Mouse (Mus musculus) midbrain, postnatal 0 days (tissue): ENCODE measurements at regions not wholly inside any gene's neighbourhood (a gene's known extent, or its start where the extent isn't known, plus 50 kb on each side); places are given as distances from the start of the nearest gene placed in this dataset.
A peak's percentile ranks its signal among the peaks of the same experiment; 100 is the strongest.

Source experiments
- ATAC-seq: fragments of 200-750 bp; cut with Nextera tagmentation; 2 replicates; pipeline ENCODE4 v1.8.0; 2017; ENCODE audit warnings: moderate number of reproducible peaks, mild to moderate bottlenecking, moderate TSS enrichment, moderate library complexity; ENCODE audit not compliant: low FRiP score
- DNase-seq: peaks from one replicate; pipeline ENCODE4 v3.0.0-alpha.2; 2015; ENCODE audit warnings: low spot score
- H3K27ac ChIP-seq: fragments of 300-500 bp; sonication (generic); 2 replicates; pipeline ENCODE4 v1.5.1; 2014; ENCODE audit warnings: low read depth, mild to moderate bottlenecking, low read length, mixed read lengths
- H3K27me3 ChIP-seq: fragments of 300-500 bp; sonication (generic); 2 replicates; pipeline ENCODE4 v1.6.1; 2014; ENCODE audit warnings: low read length, control low read depth, mixed read lengths; ENCODE audit not compliant: insufficient read depth
- H3K36me3 ChIP-seq: fragments of 300-500 bp; sonication (generic); 2 replicates; pipeline ENCODE4 v1.6.1; 2014; ENCODE audit warnings: low read length, control low read depth, mixed read lengths; ENCODE audit not compliant: insufficient read depth
- H3K4me1 ChIP-seq: fragments of 300-500 bp; sonication (generic); 2 replicates; pipeline ENCODE4 v1.6.1; 2014; ENCODE audit warnings: mild to moderate bottlenecking, control low read depth, antibody characterized with exemption, low read length, mixed read lengths; ENCODE audit not compliant: insufficient read depth
- H3K4me2 ChIP-seq: fragments of 300-500 bp; sonication (generic); 2 replicates; pipeline ENCODE4 v1.6.1; 2014; ENCODE audit warnings: low read depth, mild to moderate bottlenecking, low read length, mixed read lengths; ENCODE audit not compliant: poor library complexity, severe bottlenecking
- H3K4me3 ChIP-seq: fragments of 300-500 bp; sonication (generic); 2 replicates; pipeline ENCODE4 v1.5.1; 2014; ENCODE audit warnings: low read depth, mild to moderate bottlenecking, low read length, moderate library complexity
- H3K9ac ChIP-seq: fragments of 300-500 bp; sonication (generic); replicated peaks from 2 replicates; pipeline ENCODE4 v1.6.1; 2014; ENCODE audit warnings: mild to moderate bottlenecking, low read length, moderate library complexity, mixed read lengths; ENCODE audit not compliant: poor library complexity, severe bottlenecking
- H3K9me3 ChIP-seq: fragments of 300-500 bp; sonication (generic); 2 replicates; pipeline ENCODE4 v1.6.1; 2016; ENCODE audit warnings: low read length, control low read depth
- CTCF ChIP-seq: IDR thresholded peaks from 2 replicates; pipeline ENCODE4 v1.5.1; 2016; ENCODE audit warnings: antibody characterized with exemption, mild to moderate bottlenecking
- WGBS: fragments of 180-500 bp; shearing (Covaris S2); extraction: QIAGEN DNeasy Blood & Tissue Kit; methylation state at CpG from one replicate; pipeline ENCODE4 v1.1.7; 2014; 5-methylcytosine and 5-hydroxymethylcytosine counted together

GRCm38 (mm10) chr13:54873882-54874281 is 75.3 kb upstream of the Unc5a start:
- 0 out of 2 replicates have a peak, but pooled peaks cover 15% of the 10 kb centered on the region for H3K4me1 ChIP-seq
- no peaks in the 10 kb centered on the region for H3K27me3 ChIP-seq
- TF ChIP-seq CTCF = no peak; the same call in 1 of the 2 replicates
- peak overlapping the region; percentile 73 for H3K27ac ChIP-seq
- ATAC-seq (no peak), DNase-seq (no peak)
- no peaks in the 10 kb centered on the region for H3K36me3 ChIP-seq
- peak overlapping the region; percentile 43 for H3K4me2 ChIP-seq
- H3K4me3 ChIP-seq = no peak overlapping the region
- 24% methylated on average over 9 of the region's 9 CpGs for WGBS
- H3K9ac ChIP-seq = no peak overlapping the region
- no peaks in the 10 kb centered on the region for H3K9me3 ChIP-seq

DNA sequence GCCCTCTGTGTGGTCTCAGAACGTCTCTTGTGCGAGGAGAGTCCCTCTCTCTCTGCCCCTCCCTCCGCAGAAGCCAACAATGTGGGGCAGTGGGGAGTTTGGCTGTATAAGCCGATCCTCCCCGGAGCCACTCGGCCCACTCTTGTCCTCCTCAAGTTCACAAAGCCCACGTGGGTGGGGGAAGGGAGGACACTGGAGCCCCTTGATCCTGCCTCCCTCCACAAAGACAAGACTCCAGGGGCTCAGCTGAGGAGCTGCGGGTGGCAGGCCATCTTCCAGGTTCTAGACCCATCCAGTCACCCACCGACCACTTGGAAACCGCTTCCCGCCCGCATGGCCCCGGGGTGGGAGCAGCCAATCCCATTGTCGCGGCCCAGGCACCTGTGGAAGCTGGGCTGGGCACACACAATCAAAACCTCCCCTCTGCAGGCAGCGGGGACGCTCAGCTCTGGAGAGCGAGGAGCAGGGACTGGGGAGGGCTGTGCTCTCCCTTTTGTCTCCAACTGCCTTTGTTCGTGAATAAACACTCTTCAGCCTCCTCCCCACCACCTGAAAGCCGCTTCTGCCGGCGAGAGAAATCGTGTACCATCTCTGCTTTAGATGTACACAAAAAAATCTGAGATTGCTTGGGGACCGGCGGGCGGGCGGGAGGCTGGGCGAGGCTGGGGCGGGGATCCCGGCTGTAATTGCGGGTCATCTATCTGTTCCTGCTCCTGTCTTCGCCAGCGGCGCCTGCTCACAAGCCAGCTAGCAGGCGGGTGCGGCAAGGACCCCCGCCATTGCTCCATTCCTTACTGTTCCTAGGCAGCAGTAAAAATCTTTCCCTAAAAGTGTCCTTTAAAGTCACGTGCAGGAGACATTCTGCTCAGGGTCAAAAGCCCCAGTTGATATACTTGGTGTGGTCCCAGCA is 74.7 kb upstream of the Unc5a start:
- 2% methylated on average over 38 of the region's 38 CpGs for WGBS
- no peaks in the 10 kb centered on the region for H3K27me3 ChIP-seq
- DNase-seq (peak; percentile 48), ATAC-seq (peak; percentile 77)
- peak overlapping the region; percentile 73 for H3K27ac ChIP-seq
- H3K4me3 ChIP-seq = no peak overlapping the region
- H3K4me1 ChIP-seq = 0 out of 2 replicates have a peak, but pooled peaks cover 15% of the 10 kb centered on the region
- no peak for TF ChIP-seq CTCF
- H3K9me3 ChIP-seq = no peaks in the 10 kb centered on the region
- no peaks in the 10 kb centered on the region for H3K36me3 ChIP-seq
- H3K9ac ChIP-seq = peak overlapping the region; percentile 54
- H3K4me2 ChIP-seq = peak overlapping the region; percentile 43

DNA sequence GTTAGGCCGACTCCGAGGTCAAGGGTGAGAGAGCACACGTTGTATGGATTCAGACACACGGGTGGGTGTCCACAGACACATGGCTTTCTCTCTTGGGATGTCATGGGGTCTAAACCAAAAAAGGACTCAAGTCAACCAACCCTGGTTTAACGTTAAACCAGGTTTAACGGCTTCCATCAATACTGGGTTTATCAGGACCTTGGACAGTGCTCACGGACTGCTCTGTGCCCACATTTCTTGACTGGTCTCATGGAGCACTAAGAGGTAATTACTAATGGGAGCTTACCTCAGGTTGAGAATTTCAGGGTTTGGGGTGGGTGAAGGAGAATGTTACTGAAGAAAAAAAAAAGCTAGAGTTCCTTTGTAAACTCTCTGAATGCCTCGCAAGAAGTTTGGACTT is 72.7 kb upstream of the Unc5a start:
- Histone ChIP-seq H3K4me2 (no peak overlapping the region), H3K27me3 (no peaks in the 10 kb centered on the region), H3K27ac (no peak overlapping the region), H3K9me3 (no peaks in the 10 kb centered on the region), H3K4me1 (0 out of 2 replicates have a peak, but pooled peaks cover 15% of the 10 kb centered on the region), H3K36me3 (no peaks in the 10 kb centered on the region), H3K9ac (no peak overlapping the region), H3K4me3 (no peak overlapping the region)
- 45% methylated on average over 8 of the region's 8 CpGs for WGBS
- TF ChIP-seq CTCF = no peak
- ATAC-seq (no peak), DNase-seq (no peak)

DNA sequence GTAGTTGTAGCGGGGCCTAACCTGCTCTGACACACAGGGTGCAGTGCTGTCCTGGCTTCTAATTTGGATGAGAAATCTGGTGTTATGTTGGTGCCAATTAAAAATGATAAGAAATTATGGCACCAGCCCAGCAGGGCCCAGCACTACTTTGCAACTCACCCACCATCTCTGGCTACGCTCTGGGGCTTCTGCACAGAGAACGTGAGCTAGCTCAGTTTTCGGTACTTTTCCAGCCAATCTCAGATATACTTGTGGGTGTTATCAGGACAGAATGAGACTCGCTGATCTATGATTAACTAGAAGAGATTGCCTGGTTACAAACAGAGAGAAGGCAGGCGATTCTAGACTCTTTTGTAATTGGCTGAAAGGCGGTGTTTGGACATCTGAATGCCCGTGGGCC is 71.6 kb upstream of the Unc5a start:
- H3K9me3 ChIP-seq = no peaks in the 10 kb centered on the region
- H3K4me2 ChIP-seq = no peak overlapping the region
- WGBS = 86% methylated on average over 8 of the region's 8 CpGs
- H3K4me1 ChIP-seq = 0 out of 2 replicates have a peak, but pooled peaks cover 10% of the 10 kb centered on the region
- H3K27ac ChIP-seq = no peak overlapping the region
- H3K4me3 ChIP-seq = no peak overlapping the region
- H3K27me3 ChIP-seq = no peaks in the 10 kb centered on the region
- no peak for TF ChIP-seq CTCF
- ATAC-seq (no peak), DNase-seq (no peak)
- H3K36me3 ChIP-seq = no peaks in the 10 kb centered on the region
- no peak overlapping the region for H3K9ac ChIP-seq

- ATAC-seq (no peak), DNase-seq (no peak)
- Histone ChIP-seq H3K9ac (no peak overlapping the region), H3K4me2 (no peak overlapping the region), H3K36me3 (no peaks in the 10 kb centered on the region), H3K27ac (no peak overlapping the region), H3K9me3 (no peaks in the 10 kb centered on the region), H3K4me3 (no peak overlapping the region), H3K4me1 (peaks cover 9% of the 10 kb centered on the region; the same call in 1 of the 2 replicates), H3K27me3 (no peaks in the 10 kb centered on the region)
- TF ChIP-seq CTCF = no peak
- 77% methylated on average over 5 of the region's 5 CpGs for WGBS
Measured at GRCm38 (mm10) chr13:54879325-54879724, 69.9 kb upstream of the Unc5a start.

- no peak overlapping the region for H3K27ac ChIP-seq
Measured at GRCm38 (mm10) chr13:54880204-54880603, 69.0 kb upstream of the Unc5a start.

More at GRCm38 (mm10) chr13:54880204-54880603, 69.0 kb upstream of the Unc5a start:
- peaks cover 3% of the 10 kb centered on the region; the same call in 1 of the 2 replicates for H3K4me1 ChIP-seq
- no peaks in the 10 kb centered on the region for H3K9me3 ChIP-seq
- ATAC-seq (peak; percentile 32; the same call in 1 of the 2 replicates), DNase-seq (peak; percentile 83)
- no peak for TF ChIP-seq CTCF
- 25% methylated on average over 2 of the region's 2 CpGs for WGBS
- H3K9ac ChIP-seq = no peak overlapping the region
- no peaks in the 10 kb centered on the region for H3K36me3 ChIP-seq
- H3K4me2 ChIP-seq = no peak overlapping the region
- no peaks in the 10 kb centered on the region for H3K27me3 ChIP-seq
- H3K4me3 ChIP-seq = no peak overlapping the region
